Mouse (Mus musculus) sigmoid colon, adult 10 weeks (tissue): ENCODE measurements around the gene Noxa1. TPM values are rescaled to one million over a fixed set of nuclear protein-coding genes. Genes with fewer than 3 reads are reported as not detected.

Source experiments
- polyA plus RNA-seq: library from polyadenylated mRNA; stranded (reverse); fragments of 350-450 nt; fragmentation: Illumina TruSeq; extraction: RNeasy Lipid Tissue Mini Kit (QIAGEN cat#74804); gene quantifications from one replicate; pipeline ENCODE4 v1.2.3, GENCODE M21; 2014; ENCODE audit warnings: low read depth, low replicate concordance

Noxa1 gene
- 1.2 TPM for polyA plus RNA-seq

GRCm38 (mm10) chr2:25095109-25095850, at the start of gene Noxa1:
Gene Noxa1 (minus strand): TSS chr2:25095149.

GRCm38 (mm10) chr2:25080076-25080475, 14.9 kb downstream of the Noxa1 start, which contains the start of gene Entpd8:
Gene Entpd8 (plus strand): TSS chr2:25080304.

GRCm38 (mm10) chr2:25054221-25055067, 40.5 kb downstream of the Noxa1 start, which contains the start of gene Nsmf:
Gene Nsmf (plus strand): TSS chr2:25054355.

Other genes starting within 250 kb of the Noxa1 start
- gene Ehmt1, start 175.5 kb downstream of the Noxa1 start, polyA plus RNA-seq, result 22.2 TPM
- gene Arrdc1, start 159.9 kb downstream of the Noxa1 start, polyA plus RNA-seq, result 36.0 TPM
- gene Zmynd19, start 145.4 kb downstream of the Noxa1 start, polyA plus RNA-seq, result 6.0 TPM
- gene Dph7, start 132.7 kb downstream of the Noxa1 start, polyA plus RNA-seq, result 2.6 TPM
- 27.3 TPM for gene Mrpl41, start 120.1 kb downstream of the Noxa1 start, polyA plus RNA-seq
- 4.5 TPM for gene Pnpla7, start 119.1 kb downstream of the Noxa1 start, polyA plus RNA-seq
- 6.8 TPM for gene Nsmf, start 40.8 kb downstream of the Noxa1 start, polyA plus RNA-seq
- 39.5 TPM for gene Entpd8, start 14.8 kb downstream of the Noxa1 start, polyA plus RNA-seq
- gene Nrarp, start 85.6 kb upstream of the Noxa1 start, polyA plus RNA-seq, result 14.4 TPM
- 3.9 TPM for gene Tor4a, start 101.7 kb upstream of the Noxa1 start, polyA plus RNA-seq
- 6.1 TPM for gene Nelfb, start 116.3 kb upstream of the Noxa1 start, polyA plus RNA-seq
- not detected for gene Stpg3, start 119.5 kb upstream of the Noxa1 start, polyA plus RNA-seq
- gene Fam166a, start 123.6 kb upstream of the Noxa1 start, polyA plus RNA-seq, result not detected
- 58.7 TPM for gene Tubb4b, start 129.6 kb upstream of the Noxa1 start, polyA plus RNA-seq
- not detected for gene Slc34a3, start 139.2 kb upstream of the Noxa1 start, polyA plus RNA-seq
- gene Rnf224, start 141.6 kb upstream of the Noxa1 start, polyA plus RNA-seq, result not detected
- gene Rnf208, start 147.1 kb upstream of the Noxa1 start, polyA plus RNA-seq, result not detected
- gene Cysrt1, start 147.3 kb upstream of the Noxa1 start, polyA plus RNA-seq, result not detected
- gene AL732309.1, start 151.7 kb upstream of the Noxa1 start, polyA plus RNA-seq, result 0.85 TPM
- gene Tmem203, start 160.3 kb upstream of the Noxa1 start, polyA plus RNA-seq, result 0.76 TPM
- gene Tprn, start 167.5 kb upstream of the Noxa1 start, polyA plus RNA-seq, result 7.7 TPM
- gene Ssna1, start 177.3 kb upstream of the Noxa1 start, polyA plus RNA-seq, result 2.0 TPM
- 9.7 TPM for gene Anapc2, start 177.3 kb upstream of the Noxa1 start, polyA plus RNA-seq
- not detected for gene Tmem210, start 193.0 kb upstream of the Noxa1 start, polyA plus RNA-seq
- gene Lrrc26, start 194.8 kb upstream of the Noxa1 start, polyA plus RNA-seq, result 1.0 TPM
- 0.13 TPM for gene Grin1, start 224.0 kb upstream of the Noxa1 start, polyA plus RNA-seq
- 21.3 TPM for gene Man1b1, start 237.2 kb upstream of the Noxa1 start, polyA plus RNA-seq